Mouse (Mus musculus): Measurements from ENCODE around the gene Pofut1.

DNA sequence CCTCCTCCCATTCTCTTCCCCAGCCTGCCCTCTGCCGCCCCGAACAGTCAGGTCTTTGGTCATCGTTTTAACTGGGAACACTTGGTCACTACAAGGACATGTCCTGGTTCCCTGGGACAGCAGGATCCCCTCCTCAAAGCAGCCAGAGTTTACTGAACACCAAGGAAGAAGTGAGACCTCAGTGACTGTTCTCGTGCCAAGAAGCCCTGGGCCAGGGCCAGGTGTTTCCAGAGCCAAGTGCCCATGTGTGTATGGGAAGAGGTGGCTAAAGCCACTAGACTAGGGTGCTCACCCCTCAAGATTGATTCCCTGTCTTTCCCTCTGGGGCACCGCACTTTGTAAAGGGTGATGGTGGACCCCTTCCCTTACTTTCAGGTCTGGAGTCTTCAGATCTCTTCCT is 32.0 kb upstream of the Pofut1 start:
- TF ChIP-seq CTCF (IDR thresholded peaks at IDR 0.05; ENCODE audit: insufficient read depth, low read length) (no peak), POLR2A (IDR thresholded peaks at IDR 0.05; ENCODE audit: borderline replicate concordance, extremely low read depth, low read depth, low read length) (no peak)

All from lung, adult 2 months (tissue).